Mouse (Mus musculus): ENCODE results near the gene Il17rb. TPM values are rescaled to one million over a fixed set of nuclear protein-coding genes. Genes with fewer than 3 reads are reported as not detected.

The Il17rb gene
- 1.3 and 2.2 TPM in 2 replicates for polyA plus RNA-seq (2015; fragmentation: Nextera tagmentation; extraction: Ambion mirVana)

DNA sequence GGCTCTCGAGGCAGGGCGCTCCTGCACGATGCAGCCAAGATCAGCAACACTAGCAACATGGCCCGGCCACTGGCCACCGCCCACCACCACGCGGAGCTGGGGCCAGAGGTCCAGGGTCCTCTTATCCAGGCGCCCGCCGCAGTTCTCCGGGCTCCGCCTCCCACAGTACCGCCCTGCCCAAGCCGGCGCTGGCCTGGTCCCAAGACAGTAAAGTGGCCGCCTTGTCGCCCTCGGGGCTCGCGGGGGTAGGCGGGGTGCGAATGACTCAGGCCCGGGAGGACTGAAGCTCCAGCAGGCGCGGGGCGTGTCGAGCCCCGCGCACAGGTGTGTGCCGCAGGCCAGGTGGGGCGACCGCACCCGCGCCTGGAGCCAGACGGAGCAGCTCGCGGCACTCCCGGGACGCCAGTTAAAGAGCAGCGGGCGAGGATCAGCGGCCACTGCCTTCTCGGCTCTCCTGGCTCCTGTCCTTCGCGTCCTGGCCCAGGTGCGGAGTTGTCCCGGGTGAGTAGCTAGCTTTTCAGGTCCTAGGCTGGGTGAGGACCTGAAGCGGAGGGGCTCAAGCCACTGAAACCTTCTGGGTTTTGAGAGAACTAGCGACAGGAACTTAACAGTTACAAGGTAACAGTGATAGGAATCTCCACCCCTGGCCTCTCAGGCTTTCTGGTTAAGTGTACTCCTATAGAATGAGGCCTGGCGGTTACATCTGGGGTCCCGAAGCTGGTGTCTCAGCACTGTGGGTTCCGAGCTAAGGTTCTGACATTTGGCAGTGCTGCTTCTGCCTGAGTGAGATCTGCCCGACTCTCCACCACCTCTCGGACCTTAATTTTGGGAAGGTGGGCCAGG lies at the start of gene Il17rb, which contains the start of gene Chdh:
Gene Il17rb (minus strand): TSS at position 164 of the 843 bp plus-strand sequence.
Gene Chdh (plus strand): TSS at position 291 of the 843 bp plus-strand sequence.

DNA sequence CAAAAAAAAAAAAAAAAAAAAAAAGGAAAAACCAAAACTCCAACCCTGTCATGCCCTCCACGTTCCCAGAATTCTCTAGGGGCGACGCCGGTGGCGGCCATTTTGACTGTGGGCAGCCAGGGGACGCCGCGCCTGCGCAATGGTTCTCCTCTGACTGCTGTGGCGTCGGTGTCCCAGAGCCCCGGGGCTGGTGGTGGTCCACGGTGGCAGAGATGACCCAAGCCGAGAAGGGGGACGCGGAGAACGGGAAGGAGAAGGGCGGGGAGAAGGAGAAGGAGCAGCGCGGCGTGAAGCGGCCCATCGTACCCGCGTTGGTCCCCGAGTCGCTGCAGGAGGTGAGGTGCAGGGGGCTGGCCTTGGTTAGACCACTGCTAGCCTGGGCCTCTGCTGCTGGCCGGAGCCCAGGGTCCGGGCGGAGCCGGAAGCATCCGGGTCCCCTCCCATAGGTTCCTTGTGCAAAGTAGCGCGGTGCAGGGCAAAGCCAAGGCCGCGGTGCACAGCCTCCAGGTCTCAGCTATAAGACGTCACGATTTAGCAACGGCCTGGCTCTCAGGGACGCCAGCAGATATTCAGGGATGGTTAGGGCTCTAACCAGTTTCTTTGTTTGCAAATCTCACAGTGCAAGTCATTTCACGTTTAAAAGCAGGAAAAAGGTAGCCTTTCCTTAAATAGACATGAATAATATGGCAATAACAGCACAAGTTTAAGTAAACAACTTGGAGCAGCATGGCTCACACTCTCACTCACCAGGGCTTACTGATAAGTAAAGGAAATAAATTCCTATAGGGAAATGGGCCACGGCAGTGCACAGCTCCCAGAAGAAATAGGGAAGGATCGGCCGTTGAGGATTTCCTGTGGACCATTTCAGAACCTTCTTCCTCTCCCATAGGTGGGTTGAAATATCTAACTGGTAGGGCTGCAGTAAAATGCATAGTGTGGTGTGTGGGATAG lies 30.2 kb downstream of the Il17rb start, which contains the start of gene Actr8:
Gene Actr8 (plus strand): TSS at position 84 of the 951 bp plus-strand sequence.

DNA sequence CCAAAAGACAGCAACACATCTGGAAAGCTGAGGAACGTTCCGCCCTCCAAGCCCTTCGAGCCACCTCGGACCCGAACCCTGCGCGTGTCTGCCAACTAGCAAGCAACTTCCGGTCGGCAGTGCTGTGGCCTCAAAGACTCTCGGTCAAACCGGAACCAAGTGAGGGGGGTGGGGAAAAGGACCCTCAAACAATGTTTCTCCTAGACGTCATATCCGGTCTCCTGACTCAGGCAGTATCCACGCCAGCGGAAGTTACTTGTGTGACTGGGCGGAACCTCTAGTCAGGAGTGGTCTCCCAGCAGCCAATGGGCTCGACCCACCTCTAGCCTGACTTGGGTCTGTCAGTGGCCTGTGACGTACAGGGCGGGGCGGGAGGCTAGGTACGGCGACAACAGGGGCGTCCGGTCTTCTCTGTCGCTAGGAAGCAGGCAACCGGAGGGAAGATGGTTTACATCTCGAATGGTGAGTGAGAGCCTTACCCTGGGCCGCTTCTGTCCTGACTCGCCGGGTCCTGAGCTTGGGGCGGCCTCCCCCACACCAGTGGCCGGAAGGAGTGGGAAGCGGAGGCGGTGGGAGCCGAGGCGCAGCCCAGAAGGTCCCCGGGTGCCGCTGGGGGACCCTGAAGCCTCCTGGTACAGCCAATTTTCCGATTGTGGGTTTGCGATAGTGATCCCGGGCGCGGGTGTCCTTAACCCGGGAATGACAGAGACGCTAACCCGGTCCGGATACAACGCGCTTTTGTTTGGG lies 40.4 kb downstream of the Il17rb start, which contains the start of gene Selenok:
Gene Selenok (plus strand): TSS at position 234 of the 747 bp plus-strand sequence.

Small RNA genes lying within 50 kb of the gene (microRNA-seq; reads per million reads assigned to microRNA genes)
- gene Mir6947 (ENCODE audit: borderline replicate concordance, insufficient number of aligned reads) = 1.4 reads per million

Other genes with a start within 250 kb of the Il17rb start
- 447 and 550 TPM in 2 replicates for gene Selenok, start 40.6 kb downstream of the Il17rb start, polyA plus RNA-seq (2015; fragmentation: Nextera tagmentation; extraction: Ambion mirVana)
- 38.6 and 49.7 TPM in 2 replicates for gene Actr8, start 30.6 kb downstream of the Il17rb start, polyA plus RNA-seq (2015; fragmentation: Nextera tagmentation; extraction: Ambion mirVana)
- gene Chdh, start 127 bp upstream of the Il17rb start, polyA plus RNA-seq (2015; fragmentation: Nextera tagmentation; extraction: Ambion mirVana) = 0.30 and 0.43 TPM in 2 replicates